Mouse (Mus musculus): Measurements from ENCODE around the gene Trpv5.

DNA sequence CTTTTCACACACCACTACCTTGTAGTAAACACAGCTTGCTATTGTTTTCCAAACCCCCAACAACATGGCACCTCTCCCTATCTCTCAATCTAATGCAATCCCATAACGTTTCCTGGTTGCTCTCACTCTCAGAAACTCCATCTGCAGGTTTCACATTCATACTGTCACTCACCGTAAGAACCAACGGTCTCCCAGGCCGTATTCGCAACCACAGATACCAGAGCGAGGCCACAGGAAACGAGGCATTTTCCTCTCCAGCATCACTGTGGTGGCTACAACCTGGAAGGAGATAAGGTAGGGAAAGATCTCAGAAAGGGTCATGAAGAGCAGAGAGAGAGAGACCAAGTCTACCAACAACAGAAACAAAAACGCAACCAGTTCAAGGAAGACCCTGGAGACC, 25.9 kb downstream of the Trpv5 start:
- TF ChIP-seq CTCF (IDR thresholded peaks at IDR 0.05; ENCODE audit: control insufficient read depth, insufficient read depth, insufficient replicate concordance, low read depth, low read length): no peak
- no peak for TF ChIP-seq POLR2A (IDR thresholded peaks at IDR 0.05; ENCODE audit: control insufficient read depth, low read depth, low read length)

Measured in testis, adult 2 months (tissue).